Mouse (Mus musculus) heart, adult 11 months (tissue): ENCODE data around the gene Spdef.

Source experiments
- DNase-seq: peaks from one replicate; pipeline ENCODE4 v3.0.0; 2022

Gene Spdef

DNA sequence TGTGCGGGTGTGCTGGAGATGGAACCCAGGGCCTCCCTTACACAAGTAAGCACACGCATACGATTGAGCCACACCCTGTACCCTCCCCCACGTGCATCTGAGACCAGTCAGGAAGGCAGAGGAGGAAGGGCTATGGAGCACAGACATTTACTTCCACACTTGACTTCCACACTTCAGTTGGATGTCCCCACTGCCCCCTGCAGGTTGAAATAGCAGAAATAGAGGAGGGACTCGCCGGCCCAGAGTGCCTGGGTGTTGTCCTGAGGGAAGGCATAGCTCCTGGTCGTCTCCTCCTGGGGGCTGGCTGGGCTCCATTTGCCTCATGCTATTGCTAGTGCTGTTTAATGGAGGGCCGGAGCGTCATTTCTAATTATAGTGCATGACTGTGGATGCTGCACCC lies 53.3 kb downstream of the Spdef start:
- no peak for DNase-seq

DNA sequence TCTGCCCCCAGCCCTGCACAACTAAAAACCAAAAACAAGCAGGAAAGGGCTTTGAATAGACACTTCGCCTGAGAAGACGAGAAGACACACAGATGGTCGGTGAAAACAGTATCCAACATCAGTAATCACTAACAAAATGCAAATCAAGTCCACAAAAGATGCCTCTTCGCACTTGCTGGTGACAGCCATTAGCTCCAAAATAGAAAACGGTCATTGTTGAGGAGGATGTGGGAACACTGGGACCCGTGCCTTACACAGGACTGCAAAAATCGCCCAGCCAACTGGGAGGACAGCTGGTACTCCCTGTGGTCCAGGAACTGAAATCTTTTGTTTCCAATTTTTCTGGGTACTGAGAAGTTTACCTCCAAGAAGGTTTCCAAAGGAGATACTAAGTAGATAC lies 54.8 kb downstream of the Spdef start:
- DNase-seq: no peak

DNA sequence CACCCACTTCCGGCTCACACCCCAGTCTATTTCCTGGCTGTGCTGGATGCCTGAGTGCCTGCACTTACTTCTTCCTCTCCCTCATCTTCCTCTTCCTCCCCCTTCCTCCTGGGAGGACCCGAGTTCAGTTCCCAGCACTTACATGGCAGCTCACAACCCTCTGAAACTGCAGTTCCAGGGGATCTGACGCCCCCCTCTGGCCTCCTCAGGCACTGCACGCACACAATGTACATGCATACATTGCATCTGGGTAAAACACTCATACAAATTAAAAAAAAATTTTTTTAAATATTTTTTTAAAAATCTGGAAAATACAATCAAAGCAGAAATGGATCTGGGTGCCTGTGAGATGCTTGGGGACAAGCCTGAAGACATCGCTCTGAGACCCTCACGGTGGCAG lies 57.0 kb downstream of the Spdef start:
- DNase-seq: no peak
